Mouse (Mus musculus): Measurements from ENCODE around the gene Safb.

DNA sequence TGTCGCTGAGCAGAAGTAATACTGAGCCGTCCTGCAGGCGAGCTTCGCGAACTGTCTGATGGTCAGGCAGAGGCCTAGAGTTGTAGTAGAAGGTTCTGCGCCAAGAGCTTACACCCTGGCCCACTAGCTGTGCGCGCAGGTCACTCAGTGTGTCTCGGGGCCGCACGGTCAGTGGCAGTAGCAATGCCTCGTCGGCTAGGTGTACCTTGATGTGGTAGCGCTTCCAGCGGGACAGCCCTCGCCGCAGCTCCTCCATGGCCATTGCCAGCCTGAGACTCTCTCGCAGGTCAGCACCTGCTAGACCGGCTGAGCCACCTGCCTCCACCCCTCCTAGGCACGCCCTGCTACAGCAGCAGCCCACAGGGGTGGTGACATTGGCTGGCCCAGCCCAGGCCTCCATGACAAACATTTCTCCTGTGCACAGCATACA lies 30.5 kb upstream of the Safb start, which contains the start of gene Gm20219:
- TF ChIP-seq CTCF (IDR thresholded peaks at IDR 0.05; ENCODE audit: low read depth) (no peak), EP300 (IDR thresholded peaks at IDR 0.05; ENCODE audit: low read depth) (no peak)
